Mouse (Mus musculus) lung, postnatal 25 days (tissue): ENCODE results near the gene Zdhhc14.

Source experiments
- DNase-seq: peaks from one replicate; pipeline ENCODE4 v3.0.0; 2022; ENCODE audit warnings: low spot score

Gene Zdhhc14

DNA sequence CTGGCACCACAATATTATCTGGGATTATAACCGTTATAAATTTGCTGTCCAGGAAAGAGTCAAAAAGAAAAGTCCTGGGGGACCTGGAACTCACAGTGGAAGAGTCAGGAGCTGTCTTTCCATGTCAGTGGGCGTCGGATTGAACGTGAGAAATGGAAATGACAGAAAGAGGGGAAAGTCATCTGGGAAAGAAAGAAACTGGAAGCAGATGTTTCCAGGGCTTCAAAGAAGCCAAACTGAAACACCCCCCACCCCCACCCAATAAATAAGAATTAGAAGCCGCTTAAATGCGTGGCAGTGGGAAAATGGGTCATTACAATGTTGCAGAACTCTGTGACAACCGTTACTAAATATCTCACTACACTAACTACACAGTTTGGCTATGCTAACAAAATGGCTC is 176.6 kb downstream of the Zdhhc14 start:
- no peak for DNase-seq

DNA sequence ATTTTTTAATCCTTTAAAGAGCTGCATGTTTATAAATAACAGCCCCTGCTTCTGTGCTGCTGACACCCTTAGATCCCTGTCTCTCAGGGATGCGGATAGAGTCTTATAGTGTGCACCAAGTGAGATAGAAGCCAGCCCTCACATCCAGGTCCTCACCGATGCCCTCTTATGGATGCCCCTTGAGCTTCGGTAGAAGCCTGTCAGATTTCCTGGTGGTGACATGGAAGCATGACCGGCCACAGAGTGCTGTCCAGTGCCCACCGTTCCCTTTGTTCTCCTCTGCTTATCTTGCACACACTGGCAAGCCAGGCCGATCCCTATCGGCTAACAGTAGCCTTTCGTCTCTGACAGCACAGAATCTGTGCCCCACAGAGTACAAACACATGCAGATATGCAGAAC is 183.6 kb downstream of the Zdhhc14 start:
- no peak for DNase-seq

DNA sequence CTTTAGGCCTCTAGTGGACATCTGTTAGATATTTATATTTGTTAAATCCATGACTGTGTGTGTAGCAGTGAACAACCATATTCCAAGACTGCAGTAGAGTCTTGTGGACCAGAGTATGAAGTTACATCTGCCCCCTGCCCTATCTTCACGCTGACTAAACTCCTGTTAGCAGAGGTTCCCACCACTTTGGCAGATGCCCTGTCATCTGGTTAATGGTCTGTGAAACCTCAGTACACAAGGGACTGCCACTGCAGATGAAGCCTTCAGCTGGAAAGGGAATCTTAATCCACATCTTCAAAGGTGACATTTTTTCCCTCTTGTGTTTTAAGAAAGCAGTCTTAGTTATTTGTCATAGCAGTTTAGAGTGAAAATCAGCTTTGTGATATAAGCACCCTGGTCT is 187.0 kb downstream of the Zdhhc14 start:
- no peak for DNase-seq

DNA sequence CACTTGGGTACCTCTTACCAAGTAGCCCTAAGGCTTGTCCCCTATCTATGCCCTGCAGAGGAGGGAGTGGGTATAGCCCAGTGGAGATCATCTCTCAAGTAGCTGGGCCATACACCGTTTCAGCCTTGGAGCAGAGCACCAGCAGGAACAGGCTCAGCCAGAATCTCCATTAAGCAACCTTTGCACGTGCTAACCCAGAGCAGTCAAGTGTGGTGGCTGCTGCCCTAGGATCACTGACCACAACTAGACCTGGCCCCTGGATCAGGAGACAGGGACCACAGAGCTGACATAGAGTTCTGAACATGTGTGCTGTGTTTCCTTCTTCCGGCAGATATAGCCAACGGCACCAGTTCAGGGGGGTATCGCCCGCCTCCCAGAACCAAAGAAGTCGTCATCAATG is 193.0 kb downstream of the Zdhhc14 start:
- DNase-seq, result no peak

DNA sequence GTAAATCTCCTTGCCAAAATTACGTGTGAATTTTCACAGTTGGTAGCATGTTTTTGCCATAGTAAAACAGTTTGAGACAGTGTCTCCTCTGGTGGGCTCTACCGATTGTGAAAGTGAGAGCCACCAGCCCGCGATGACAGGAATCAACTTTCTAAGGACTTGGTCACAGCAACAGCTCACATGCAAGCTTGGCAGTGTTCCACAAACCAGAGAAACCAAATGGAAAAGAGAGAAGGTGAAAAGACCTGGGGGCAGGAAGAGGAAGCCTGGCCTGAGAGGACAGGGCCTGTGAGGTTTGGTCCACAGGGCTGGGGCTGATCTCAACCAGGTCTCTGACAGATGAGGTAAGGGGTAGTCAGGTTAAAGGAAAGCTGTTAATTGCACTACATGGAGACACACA is 195.5 kb downstream of the Zdhhc14 start:
- no peak for DNase-seq

DNA sequence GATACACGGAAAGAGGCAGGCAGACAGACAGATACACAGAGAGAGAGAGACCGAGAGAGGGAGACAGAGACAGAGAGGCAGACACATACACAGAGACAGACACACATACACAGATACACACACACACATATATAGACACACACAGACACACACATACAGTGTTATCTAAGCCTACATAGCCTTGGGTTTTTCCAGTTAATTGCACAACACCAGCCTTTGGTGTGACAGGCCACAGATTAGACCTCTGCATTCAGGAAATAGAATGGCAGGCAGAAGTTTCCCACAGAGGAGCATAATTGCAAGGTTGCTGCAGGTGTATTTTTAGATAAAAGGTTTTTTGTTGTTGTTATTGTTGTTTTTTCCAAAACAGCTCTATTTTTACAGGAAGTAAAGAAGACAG is 195.9 kb downstream of the Zdhhc14 start:
- DNase-seq, result no peak

DNA sequence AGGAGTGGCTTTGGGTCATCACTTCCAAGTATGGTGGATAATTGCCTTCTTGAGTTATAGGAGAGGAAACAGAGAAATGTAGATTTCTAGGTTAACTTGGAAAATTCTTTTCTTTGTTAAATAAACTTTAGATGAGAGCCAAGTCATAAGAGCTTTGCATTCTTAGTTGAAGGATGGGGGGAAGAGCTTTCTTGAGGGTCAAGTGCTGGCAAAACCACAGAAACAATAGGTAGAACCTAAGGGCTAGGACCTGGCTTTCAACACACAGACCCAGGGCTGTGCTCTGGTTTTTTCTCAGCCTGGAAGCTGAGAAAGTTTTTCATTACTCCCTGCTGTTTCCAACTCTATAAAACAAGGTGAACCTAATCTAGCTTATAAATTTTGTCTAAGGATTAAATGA is 196.3 kb downstream of the Zdhhc14 start:
- no peak for DNase-seq

DNA sequence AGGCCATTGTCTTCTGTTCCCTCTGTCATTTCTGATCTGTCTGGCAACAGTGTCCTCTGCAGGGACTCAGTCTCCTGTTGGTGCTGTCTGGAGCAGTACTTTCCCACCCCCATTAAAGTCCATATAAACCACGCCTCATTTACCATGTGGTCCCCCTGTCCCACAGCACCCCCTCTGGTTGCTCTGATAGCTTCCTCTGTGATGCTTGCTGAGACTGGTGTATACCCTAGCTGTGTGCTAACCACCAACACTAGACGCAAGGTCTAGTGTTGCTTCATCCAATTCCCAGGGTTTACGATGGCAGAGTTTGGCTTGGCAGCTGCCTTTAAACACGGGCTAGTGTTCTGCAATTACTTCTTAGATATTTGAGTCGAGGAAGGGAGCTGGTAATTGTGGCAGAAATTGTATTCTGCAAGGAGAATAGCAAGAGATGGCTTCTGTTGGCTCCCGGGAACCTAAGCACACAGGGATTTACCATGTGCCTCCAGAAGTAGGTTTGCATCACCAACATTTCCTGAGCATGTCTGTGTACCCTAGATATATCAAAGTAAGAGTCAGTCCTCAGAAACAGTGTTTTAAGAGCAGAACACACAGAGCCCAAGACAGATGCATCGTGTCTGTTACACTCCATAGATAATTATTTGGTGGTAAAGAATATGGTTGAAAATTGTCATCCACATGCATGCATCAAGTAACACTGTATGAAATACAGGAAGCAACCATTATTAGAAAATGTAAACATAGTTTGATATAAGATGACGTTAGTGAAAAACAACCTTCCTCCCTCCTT is 198.6 kb downstream of the Zdhhc14 start:
- DNase-seq, result peak; percentile 12

DNA sequence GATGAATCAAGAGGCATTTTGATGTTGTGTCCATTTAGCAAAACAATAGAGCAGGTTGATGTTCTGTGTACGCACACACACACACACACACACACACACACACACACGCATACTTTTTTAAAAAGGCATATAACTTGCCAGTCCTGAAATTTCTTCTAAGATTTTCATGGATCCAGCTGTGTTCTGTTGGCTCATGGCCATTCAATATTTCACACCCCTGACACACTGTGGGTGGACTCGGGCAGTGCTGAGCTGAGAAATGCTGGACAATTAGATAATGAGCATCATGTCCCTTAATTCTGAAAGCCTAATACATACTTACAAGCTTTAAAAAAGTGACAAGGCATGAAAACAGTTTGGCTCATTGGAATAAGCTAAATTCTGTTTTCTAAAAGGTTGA is 200.3 kb downstream of the Zdhhc14 start:
- DNase-seq, result no peak

DNA sequence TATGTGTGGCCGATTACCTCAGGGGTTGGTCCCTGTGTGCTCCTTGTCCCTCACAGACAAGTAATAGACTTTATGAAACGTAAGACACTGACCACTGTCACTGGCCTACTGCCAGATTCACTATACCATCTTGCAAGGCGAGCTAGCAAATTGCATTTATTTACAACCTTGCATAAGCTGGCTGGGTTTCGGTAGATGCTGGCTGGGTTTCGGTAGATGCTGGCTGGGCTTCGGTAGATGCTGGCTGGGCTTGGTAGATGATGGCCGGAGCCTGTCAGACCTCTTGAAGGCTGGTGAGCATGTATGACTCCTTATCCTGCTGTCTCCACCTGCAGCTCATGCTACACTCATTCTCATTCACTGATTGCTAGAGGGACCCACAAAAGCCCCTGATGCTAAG is 200.9 kb downstream of the Zdhhc14 start:
- DNase-seq, result no peak

DNA sequence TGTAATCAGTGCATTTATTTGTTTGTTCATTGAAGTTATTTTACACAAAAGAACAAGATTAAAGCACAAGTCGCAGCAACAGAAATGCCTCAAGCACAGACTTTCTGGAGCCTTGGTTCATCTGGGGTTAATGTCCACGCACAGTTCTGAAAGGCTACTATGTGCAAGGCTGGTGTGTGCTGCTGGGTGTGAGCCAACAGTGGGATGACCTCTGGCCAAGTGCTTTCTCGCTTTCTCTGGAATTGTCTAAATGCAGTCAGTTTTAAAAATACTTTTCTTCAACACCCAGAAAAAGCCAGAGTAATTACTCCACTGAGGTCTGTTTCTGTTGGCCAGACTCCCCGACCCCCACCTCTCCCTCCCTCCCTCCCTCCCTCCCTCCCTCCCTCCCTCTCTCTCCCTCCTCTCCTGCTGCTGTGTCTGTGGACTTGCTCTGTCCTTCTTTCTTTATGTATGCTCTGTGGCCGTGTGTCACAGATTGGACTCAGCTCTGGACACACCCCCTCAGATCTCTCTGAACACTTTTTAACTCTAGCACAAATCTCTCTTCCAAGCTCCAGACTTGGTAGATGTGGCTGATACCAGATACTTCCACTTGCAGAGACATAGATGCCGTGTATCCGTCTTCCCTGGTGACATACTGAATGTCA is 206.2 kb downstream of the Zdhhc14 start:
- DNase-seq, result no peak

DNA sequence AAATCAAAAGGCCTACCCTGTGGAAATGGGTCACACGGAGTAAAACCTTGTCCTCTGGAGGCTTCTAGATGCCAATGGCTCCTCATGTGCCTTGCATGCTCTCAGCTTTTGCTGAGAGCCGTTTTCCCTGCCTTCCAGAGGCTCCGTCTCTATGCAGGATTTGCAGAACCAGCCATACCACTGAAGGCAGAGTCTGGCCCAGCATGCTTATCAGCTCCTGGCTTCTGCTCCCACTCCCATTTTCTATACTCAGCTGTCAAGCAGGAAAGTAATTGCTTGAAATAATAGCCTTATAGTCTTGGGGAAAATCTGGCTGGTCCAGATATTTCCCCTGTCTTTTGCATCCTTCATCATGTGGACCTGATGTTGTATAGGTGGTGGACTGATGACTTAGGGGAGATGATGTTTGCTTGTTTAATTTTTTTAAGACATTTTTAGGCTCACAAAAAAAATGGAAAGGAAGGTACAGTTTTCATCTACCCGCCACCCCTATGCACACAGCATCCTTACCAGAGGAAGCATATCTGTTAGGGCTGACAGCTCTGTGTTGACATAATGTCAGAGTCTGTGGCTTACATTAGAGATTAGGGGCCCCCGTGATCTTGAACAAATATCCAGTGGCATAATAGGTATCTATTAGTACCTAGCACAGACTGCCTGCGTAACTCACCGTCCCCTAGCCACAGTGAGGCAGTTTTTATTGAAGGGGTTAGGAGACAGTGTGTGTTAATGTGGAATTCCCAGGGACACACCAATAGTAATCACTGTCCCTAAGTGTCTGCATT is 218.2 kb downstream of the Zdhhc14 start:
- DNase-seq, result no peak

DNA sequence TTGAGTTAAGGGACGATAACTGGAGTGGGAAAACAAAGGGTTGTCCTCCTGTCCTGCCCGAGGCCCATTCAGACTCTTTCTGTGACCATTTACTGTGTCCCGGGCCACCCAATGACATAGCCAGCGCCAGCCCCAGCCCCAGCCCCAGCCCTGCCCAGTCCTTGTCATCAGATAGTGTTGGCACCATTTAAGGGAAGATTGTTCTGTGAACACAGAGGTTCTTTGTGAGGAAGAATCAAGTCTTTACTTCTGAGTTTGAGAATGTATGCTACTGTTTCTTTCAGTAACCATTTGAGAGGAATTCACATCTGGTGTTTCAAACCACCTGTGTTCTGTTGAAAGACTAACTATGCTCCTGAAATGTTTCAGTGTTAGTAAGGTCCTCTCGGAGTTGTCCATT is 219.5 kb downstream of the Zdhhc14 start:
- no peak for DNase-seq

DNA sequence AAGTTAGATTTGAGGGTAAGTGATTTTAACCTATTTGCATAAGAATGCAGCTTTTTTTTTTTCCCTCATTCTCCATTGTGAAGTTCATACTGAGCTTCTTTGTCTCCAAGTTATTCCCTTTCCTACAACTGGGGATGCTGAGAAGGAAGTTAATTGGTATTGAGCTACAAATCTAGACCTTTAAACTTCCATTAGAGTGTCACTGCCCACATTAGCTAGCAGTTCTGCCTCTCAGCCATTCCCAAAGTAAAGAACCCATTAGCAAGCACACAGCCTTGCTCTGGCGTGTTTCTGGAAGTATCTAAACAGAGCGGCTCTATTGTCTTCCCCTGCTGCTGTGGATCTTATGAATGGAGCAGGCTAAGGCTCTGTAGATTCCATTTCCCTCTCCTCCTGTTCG is 220.8 kb downstream of the Zdhhc14 start:
- no peak for DNase-seq

DNA sequence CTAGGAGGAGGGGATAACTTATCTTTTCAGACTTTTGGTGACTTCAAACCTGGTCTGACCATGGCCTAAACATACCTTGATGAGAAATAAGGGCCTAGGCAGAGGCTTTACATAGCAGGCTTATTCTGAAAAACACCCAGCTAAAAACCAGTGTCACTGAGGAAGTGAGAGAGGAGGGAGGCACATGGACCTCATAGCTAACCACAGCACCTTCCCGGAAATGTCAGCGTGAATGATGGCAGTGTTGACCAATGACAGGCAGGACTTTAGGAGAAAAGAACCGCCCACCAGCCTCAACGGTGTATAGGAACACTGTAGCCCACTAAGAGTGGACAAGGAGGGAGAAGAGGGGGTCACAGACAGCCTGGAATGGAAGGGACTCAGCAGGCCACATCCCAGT is 224.6 kb downstream of the Zdhhc14 start:
- DNase-seq, result no peak

DNA sequence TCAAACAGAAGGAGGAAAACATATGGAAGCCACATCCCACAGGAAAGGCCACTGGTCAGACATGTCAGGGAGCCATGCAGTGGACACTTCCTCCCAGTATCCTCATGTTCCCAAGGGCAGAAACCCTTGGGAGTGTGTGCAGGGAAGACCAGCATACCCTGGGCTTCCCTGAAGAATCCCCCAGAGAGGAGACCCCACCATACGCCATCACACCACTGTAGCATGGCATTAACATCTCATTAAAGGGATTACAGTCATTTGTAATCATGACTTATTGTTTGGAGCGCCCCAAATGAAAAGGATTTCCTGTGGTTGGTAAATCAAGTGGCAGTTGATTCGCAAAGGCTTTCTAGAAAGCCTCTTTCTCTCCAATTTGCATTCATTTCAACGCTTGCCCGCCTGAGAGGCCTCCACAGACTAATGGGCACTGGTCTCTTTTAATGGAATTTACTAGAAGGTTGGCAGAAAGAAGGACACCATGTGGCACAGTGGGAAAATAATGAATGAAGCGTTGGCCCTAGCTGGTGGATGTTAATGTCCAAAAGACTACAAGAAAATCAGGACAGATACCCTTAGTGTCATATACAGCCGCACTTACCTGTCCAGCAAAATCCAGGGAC is 226.5 kb downstream of the Zdhhc14 start:
- DNase-seq, result no peak

DNA sequence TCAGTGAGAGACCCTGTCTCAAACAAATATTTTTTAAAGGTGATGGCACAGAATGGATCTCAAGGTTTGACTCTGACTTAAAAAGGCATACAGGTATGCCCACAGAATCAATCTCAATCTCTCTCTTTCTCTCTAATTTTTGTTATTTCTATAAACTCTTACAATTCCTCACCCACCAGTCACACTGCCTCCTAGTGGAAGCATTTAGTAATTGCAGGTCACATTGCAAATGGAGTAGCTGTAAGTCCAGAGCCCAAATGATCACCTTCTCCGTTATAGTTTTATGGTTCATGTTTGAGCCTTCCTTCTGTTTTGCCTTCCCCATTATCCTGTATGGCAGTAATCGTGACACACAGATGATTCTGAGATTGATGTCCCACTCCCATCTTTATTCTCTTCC is 230.4 kb downstream of the Zdhhc14 start:
- no peak for DNase-seq

DNA sequence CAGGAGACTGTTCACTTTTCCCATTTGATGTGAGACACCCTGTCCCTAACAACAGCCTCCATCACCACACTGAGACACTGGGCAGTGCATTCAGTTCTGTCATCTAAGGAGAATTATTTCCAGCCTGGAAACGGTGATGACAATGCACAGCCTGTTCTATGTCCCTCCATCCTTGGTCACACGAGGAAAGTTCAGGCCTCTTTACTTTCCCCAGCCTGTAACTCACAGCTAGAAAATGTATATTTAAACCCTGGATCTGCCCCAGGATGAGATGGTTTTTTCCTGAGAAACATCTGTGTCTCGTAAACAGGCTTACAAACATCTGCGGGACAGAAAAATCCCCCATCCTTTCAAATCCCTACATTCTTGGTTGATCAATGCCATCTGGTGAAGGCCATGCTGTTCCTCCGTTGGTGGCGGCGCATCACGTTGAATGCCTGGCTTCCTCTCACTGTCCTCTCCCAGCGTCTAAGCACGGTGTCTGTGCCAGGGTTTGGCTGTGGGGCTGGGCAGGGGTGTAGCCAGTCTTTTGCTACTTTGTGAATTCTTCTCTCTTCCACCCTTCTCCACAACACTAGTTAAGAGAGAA is 231.3 kb downstream of the Zdhhc14 start:
- DNase-seq, result no peak

DNA sequence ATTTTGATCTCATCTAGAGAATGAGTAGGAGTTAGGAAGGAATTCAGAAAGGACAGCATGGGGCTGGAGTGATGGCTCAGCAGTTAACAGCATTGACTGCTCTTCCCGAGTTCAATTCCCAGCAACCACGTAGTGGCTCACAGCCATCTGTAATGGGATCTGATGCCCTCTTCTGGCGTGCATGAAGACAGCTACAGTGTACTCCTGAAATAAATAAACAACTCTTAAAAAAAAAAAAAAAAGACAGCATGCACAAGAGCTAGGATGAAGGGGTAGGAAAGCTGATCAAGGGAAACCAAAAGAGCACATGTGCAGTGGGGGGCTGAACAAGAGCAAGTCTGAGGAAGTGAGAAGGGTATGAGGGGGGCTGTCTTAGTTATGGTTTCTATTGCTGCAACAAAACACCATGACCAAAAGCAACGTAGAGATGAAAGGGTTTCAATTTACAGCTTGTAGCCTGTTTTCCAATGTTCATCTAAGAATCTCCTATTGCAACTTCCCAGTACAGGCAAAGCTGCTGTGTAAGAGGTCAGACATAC is 237.3 kb downstream of the Zdhhc14 start:
- DNase-seq, result no peak

DNA sequence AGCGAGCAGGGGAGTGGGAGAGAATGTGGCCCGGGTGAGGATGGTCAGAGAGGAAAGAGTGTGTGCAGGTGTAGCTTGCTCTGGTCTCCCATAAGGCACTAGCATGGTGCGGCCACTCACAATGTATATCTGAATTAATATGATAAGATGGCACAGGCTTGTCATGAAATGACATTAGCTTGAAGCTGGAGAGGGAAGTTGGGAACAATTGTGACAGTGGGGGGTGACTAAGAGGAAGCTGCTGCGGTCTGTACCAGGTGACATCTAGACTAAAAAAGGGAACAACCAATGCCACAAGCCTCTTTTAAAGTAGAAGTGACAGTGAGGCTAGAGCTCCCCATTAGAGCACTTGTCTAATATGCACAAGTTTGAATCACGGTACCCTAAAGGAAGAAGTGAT is 238.2 kb downstream of the Zdhhc14 start:
- peak; percentile 55 for DNase-seq

DNA sequence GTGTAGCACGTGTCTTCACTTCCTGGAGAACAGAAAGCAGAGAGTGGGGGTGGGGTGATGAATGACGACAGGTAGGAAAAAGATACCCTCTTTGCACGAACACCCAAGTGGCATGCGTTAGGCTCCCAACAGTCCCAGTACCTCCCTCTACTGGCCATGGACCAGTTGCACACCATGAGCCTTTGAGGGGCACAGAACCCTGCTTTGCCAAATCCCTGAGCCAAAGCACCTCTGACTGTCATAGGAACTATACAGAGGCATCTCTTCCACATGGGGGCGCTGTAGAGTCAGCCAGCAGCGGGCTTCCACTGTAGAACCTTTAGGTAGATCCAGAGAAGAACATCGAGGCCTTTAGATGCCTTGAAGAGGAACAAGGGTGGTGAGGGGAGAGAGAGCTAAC is 241.0 kb downstream of the Zdhhc14 start:
- peak; percentile 7 for DNase-seq

DNA sequence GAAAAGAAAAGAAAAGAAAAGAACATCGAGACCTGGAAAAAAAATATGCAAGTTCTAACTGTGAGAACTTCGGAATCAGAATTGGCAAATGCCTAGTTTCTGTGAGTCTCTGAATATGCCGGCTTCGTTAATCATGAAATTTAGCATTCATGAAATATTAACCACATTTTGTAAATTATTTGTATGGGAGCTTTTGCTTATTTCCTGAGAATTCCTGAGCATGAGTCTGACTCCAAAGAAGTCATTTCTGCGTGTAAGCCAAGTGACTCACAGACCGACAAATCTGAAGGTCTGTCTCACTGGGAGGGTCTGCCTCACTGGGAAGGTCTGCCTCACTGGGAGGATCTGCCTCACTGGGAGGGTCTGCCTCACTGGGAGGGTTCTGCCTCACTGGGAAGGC is 248.7 kb downstream of the Zdhhc14 start:
- no peak for DNase-seq
